Mouse (Mus musculus) MEL (cell line): ENCODE measurements around the gene Hist1h3b. TPM values are rescaled to one million over a fixed set of nuclear protein-coding genes. Genes with fewer than 3 reads are reported as not detected.

Experiments used
- DNase-seq: peaks from one replicate; pipeline ENCODE4 v3.0.0; 2011; ENCODE audit warnings: low read depth, low spot score
- H3K27ac ChIP-seq: 2 replicates; pipeline ENCODE4 v1.5.1; 2012; ENCODE audit warnings: low read depth, mild to moderate bottlenecking, control low read depth, low read length, moderate library complexity; ENCODE audit not compliant: control insufficient read depth
- H3K27me3 ChIP-seq, 2 experiments: fragments of 150-350 bp in 1 of 2; sonication (generic) in 1 of 2; 2 replicates each; pipeline ENCODE4 v1.6.1; 2012; ENCODE audit warnings: low read length in 2 of 2, mild to moderate bottlenecking in 2 of 2, improper control_type of control experiment in 1 of 2, moderate library complexity in 1 of 2; ENCODE audit not compliant: insufficient read depth in 2 of 2, control insufficient read depth in 1 of 2
- H3K36me3 ChIP-seq, 2 experiments: 2 replicates each; pipeline ENCODE4 v1.6.1; 2012 to 2014; ENCODE audit warnings: low read length in 2 of 2, improper control_type of control experiment in 1 of 2, inconsistent platforms in 1 of 2, mild to moderate bottlenecking in 1 of 2; ENCODE audit not compliant: insufficient read depth in 2 of 2, control insufficient read depth in 1 of 2
- H3K4me1 ChIP-seq, 2 experiments: fragments of 150-350 bp in 1 of 2; sonication (generic) in 1 of 2; 2 replicates each; pipeline ENCODE4 v1.6.1; 2012; ENCODE audit warnings: low read length in 2 of 2, improper control_type of control experiment in 1 of 2, mild to moderate bottlenecking in 1 of 2; ENCODE audit not compliant: insufficient read depth in 2 of 2, control insufficient read depth in 1 of 2
- H3K4me3 ChIP-seq, 2 experiments: fragments of 150-350 bp in 1 of 2; sonication (generic) in 1 of 2; 2 replicates each; pipeline ENCODE4 v1.5.1; 2012; ENCODE audit warnings: low read depth in 2 of 2, low read length in 2 of 2, mild to moderate bottlenecking in 2 of 2, moderate library complexity in 2 of 2, control low read depth in 1 of 2, improper control_type of control experiment in 1 of 2; ENCODE audit not compliant: control insufficient read depth in 1 of 2, insufficient read depth in 1 of 2
- H3K79me2 ChIP-seq: 2 replicates; pipeline ENCODE4 v1.6.1; 2012; ENCODE audit warnings: mild to moderate bottlenecking, low read length, moderate library complexity; ENCODE audit not compliant: control insufficient read depth, poor library complexity, insufficient read depth
- H3K9ac ChIP-seq: 2 replicates; pipeline ENCODE4 v1.6.1; 2012; ENCODE audit warnings: low read depth, mild to moderate bottlenecking, control low read depth, low read length, moderate library complexity; ENCODE audit not compliant: control insufficient read depth, poor library complexity, severe bottlenecking
- H3K9me3 ChIP-seq: fragments of 150-350 bp; sonication (generic); replicated peaks from 2 replicates; pipeline ENCODE4 v1.6.1; 2012; ENCODE audit warnings: mild to moderate bottlenecking, low read length, improper control_type of control experiment, moderate library complexity; ENCODE audit not compliant: insufficient read depth
- BHLHE40 ChIP-seq: IDR thresholded peaks from 2 replicates; pipeline ENCODE4 v1.6.1; 2012; ENCODE audit warnings: low read depth, mild to moderate bottlenecking, inconsistent platforms, low read length, improper control_type of control experiment, borderline replicate concordance
- CTCF ChIP-seq, 3 experiments: IDR thresholded peaks in 2 of 3; conservative IDR thresholded peaks in 1 of 3; 2 replicates each; pipeline ENCODE4 v1.5.1; 2011 to 2012; ENCODE audit warnings: low read length in 3 of 3, low read depth in 2 of 3, mild to moderate bottlenecking in 2 of 3, improper control_type of control experiment in 1 of 3, inconsistent platforms in 1 of 3, mixed read lengths in 1 of 3, moderate library complexity in 1 of 3; ENCODE audit not compliant: control insufficient read depth in 1 of 3, insufficient read depth in 1 of 3, poor library complexity in 1 of 3, severe bottlenecking in 1 of 3
- E2F4 ChIP-seq: IDR thresholded peaks from 2 replicates; pipeline ENCODE4 v1.6.1; 2011; ENCODE audit warnings: low read depth, low read length, improper control_type of control experiment, borderline replicate concordance
- ELF1 ChIP-seq: IDR thresholded peaks from 2 replicates; pipeline ENCODE4 v1.6.1; 2014; ENCODE audit warnings: low read depth, mild to moderate bottlenecking, inconsistent platforms, low read length, improper control_type of control experiment, moderate library complexity
- EP300 ChIP-seq, 2 experiments: IDR thresholded peaks; 2 replicates each; pipeline ENCODE4 v1.6.1; 2011; ENCODE audit warnings: improper control_type of control experiment in 2 of 2, low read length in 2 of 2, low read depth in 1 of 2, mild to moderate bottlenecking in 1 of 2
- ETS1 ChIP-seq: IDR thresholded peaks from 2 replicates; pipeline ENCODE4 v1.6.1; 2012; ENCODE audit warnings: low read depth, mild to moderate bottlenecking, inconsistent platforms, low read length, improper control_type of control experiment, moderate library complexity
- GABPA ChIP-seq: IDR thresholded peaks from 2 replicates; pipeline ENCODE4 v1.6.1; 2012; ENCODE audit warnings: low read depth, mild to moderate bottlenecking, inconsistent platforms, low read length, improper control_type of control experiment, moderate library complexity
- GATA1 ChIP-seq: IDR thresholded peaks from 2 replicates; pipeline ENCODE4 v1.6.1; 2011; ENCODE audit warnings: low read depth, low read length, improper control_type of control experiment
- HCFC1 ChIP-seq: IDR thresholded peaks from 2 replicates; pipeline ENCODE4 v1.6.1; 2012; ENCODE audit warnings: low read depth, mild to moderate bottlenecking, inconsistent platforms, low read length, improper control_type of control experiment, moderate library complexity
- KAT2A ChIP-seq: conservative IDR thresholded peaks from 2 replicates; pipeline ENCODE4 v1.6.1; 2012; ENCODE audit warnings: low read depth, low read length, improper control_type of control experiment, inconsistent platforms
- MAX ChIP-seq: IDR thresholded peaks from 2 replicates; pipeline ENCODE4 v1.6.1; 2011; ENCODE audit warnings: low read length, improper control_type of control experiment
- MEF2A ChIP-seq: IDR thresholded peaks from 2 replicates; pipeline ENCODE4 v1.6.1; 2014; ENCODE audit warnings: low read depth, mild to moderate bottlenecking, inconsistent platforms, low read length, improper control_type of control experiment; ENCODE audit not compliant: poor library complexity, insufficient replicate concordance, severe bottlenecking; ENCODE audit errors: extremely low read depth
- MYB ChIP-seq: IDR thresholded peaks from 2 replicates; pipeline ENCODE4 v1.6.1; 2011; ENCODE audit warnings: mild to moderate bottlenecking, low read depth, low read length, improper control_type of control experiment
- NRF1 ChIP-seq: IDR thresholded peaks from 2 replicates; pipeline ENCODE4 v1.6.1; 2014; ENCODE audit warnings: low read depth, mild to moderate bottlenecking, inconsistent platforms, low read length, improper control_type of control experiment, moderate library complexity; ENCODE audit not compliant: poor library complexity, insufficient read depth, severe bottlenecking
- TBP ChIP-seq: IDR thresholded peaks from 2 replicates; pipeline ENCODE4 v1.8.0; 2011; ENCODE audit warnings: low read depth, low read length, improper control_type of control experiment
- TCF12 ChIP-seq: IDR thresholded peaks from 2 replicates; pipeline ENCODE4 v1.6.1; 2014; ENCODE audit warnings: low read depth, mild to moderate bottlenecking, inconsistent platforms, low read length, improper control_type of control experiment, moderate library complexity
- ZKSCAN1 ChIP-seq: IDR thresholded peaks from 2 replicates; pipeline ENCODE4 v1.6.1; 2012; ENCODE audit warnings: low read depth, mild to moderate bottlenecking, inconsistent platforms, low read length, improper control_type of control experiment, moderate library complexity
- polyA plus RNA-seq, 2 experiments: library from polyadenylated mRNA; stranded (reverse) in 1 of 2; unstranded in 1 of 2; fragments of >175 nt in 1 of 2; fragments of >200 nt in 1 of 2; gene quantifications; 2 replicates each; pipeline versions ENCODE4 v1.2.1 to v1.2.4; 2012; ENCODE audit warnings: low replicate concordance in 2 of 2, low read depth in 1 of 2; ENCODE audit not compliant: insufficient read length in 2 of 2, insufficient read depth in 1 of 2, missing spikeins in 1 of 2
- total RNA-seq: library from RNA; depleted of rRNA; stranded (reverse); fragments of 300-350 nt; gene quantifications from 2 replicates; pipeline ENCODE4 v1.2.3, GENCODE M21; 2012

Gene Hist1h3b
- total and polyA plus RNA-seq, 3 experiments, result 6.6 to 1,725 TPM; not detected in 1

- peak; percentile 71 for DNase-seq
- Histone ChIP-seq H3K79me2 (no peaks in the 10 kb centered on the region; the same call in 1 of the 2 replicates), H3K4me3 (peak overlapping the region in 1 of 2 experiments; percentile 3; a peak in 1 of 4 replicates), H3K9ac (peak overlapping the region; percentile 72), H3K36me3 (peaks cover 0 to 56% of the 10 kb centered on the region in 2 experiments; a peak in 2 of 4 replicates), H3K9me3 (no peaks in the 10 kb centered on the region), H3K27ac (peak overlapping the region; percentile 73), H3K4me1 (peaks cover 0 to 17% of the 10 kb centered on the region in 2 experiments; a peak in 2 of 4 replicates), H3K27me3 (no peaks in the 10 kb centered on the region)
- no peak for TF ChIP-seq CTCF (IDR thresholded peaks at IDR 0.05 in 2 of 3, conservative IDR thresholded peaks at IDR 0.05 in 1 of 3; ENCODE audit: control insufficient read depth in 1 of 3, insufficient read depth in 1 of 3, low read depth in 2 of 3, low read length in 3 of 3, poor library complexity in 1 of 3, severe bottlenecking in 1 of 3)
- no peak for TF ChIP-seq MAX
- TF ChIP-seq EP300 (IDR thresholded peaks at IDR 0.05; ENCODE audit: low read depth in 1 of 2, low read length in 2 of 2), result no peak
- no peak for TF ChIP-seq BHLHE40
- TF ChIP-seq E2F4, result no peak
- TF ChIP-seq TCF12, result no peak
- TF ChIP-seq ETS1, result no peak
- TF ChIP-seq ELF1, result no peak
- no peak for TF ChIP-seq GATA1
- no peak for TF ChIP-seq HCFC1
- TF ChIP-seq GABPA, result no peak
- no peak for TF ChIP-seq MYB
- TF ChIP-seq MEF2A, result no peak
- TF ChIP-seq ZKSCAN1, result no peak
- TF ChIP-seq TBP, result no peak
- no peak for TF ChIP-seq NRF1
Measured at GRCm38 (mm10) chr13:23753314-23754078, 1.4 kb downstream of the Hist1h3b start.

- Histone ChIP-seq H3K9ac (peak overlapping the region; percentile 54), H3K36me3 (peaks cover 0 to 55% of the 10 kb centered on the region in 2 experiments; a peak in 2 of 4 replicates), H3K27me3 (no peaks in the 10 kb centered on the region), H3K27ac (peak overlapping the region; percentile 89), H3K4me3 (no peak overlapping the region), H3K79me2 (no peaks in the 10 kb centered on the region; the same call in 1 of the 2 replicates), H3K9me3 (no peaks in the 10 kb centered on the region), H3K4me1 (peaks cover 0 to 14% of the 10 kb centered on the region in 2 experiments; a peak in 2 of 4 replicates)
- TF ChIP-seq GATA1 (no peak), KAT2A (no peak)
- DNase-seq, result peak; percentile 55
Measured at GRCm38 (mm10) chr13:23755000-23755399, 2.9 kb downstream of the Hist1h3b start.
